Mouse (Mus musculus) forebrain, embryonic 11.5 days (tissue): ENCODE measurements around the gene AC161166.1. TPM values are rescaled to one million over a fixed set of nuclear protein-coding genes. Genes with fewer than 3 reads are reported as not detected.

Experiments used
- ATAC-seq: fragments of 200-750 bp; cut with Nextera tagmentation; replicated peaks from 2 replicates; pipeline ENCODE4 v1.8.0; 2017; ENCODE audit warnings: moderate TSS enrichment; ENCODE audit not compliant: low FRiP score
- DNase-seq: peaks from one replicate; pipeline ENCODE4 v3.0.0-alpha.2; 2017; ENCODE audit warnings: low spot score
- H3K27ac ChIP-seq: fragments of 300-500 bp; sonication (generic); 2 replicates; pipeline ENCODE4 v1.5.1; 2014; ENCODE audit warnings: low read depth, low read length
- H3K27me3 ChIP-seq: fragments of 300-500 bp; sonication (generic); 2 replicates; pipeline ENCODE4 v1.6.1; 2014; ENCODE audit warnings: mild to moderate bottlenecking, low read length, mixed read lengths; ENCODE audit not compliant: control insufficient read depth, insufficient read depth
- H3K36me3 ChIP-seq: fragments of 300-500 bp; sonication (generic); 2 replicates; pipeline ENCODE4 v1.6.1; 2014; ENCODE audit warnings: mild to moderate bottlenecking, low read length, moderate library complexity, mixed read lengths; ENCODE audit not compliant: control insufficient read depth, insufficient read depth
- H3K4me1 ChIP-seq: fragments of 300-500 bp; sonication (generic); replicated peaks from 2 replicates; pipeline ENCODE4 v1.6.1; 2014; ENCODE audit warnings: low read length, mixed read lengths; ENCODE audit not compliant: control insufficient read depth, insufficient read depth
- H3K4me2 ChIP-seq: fragments of 300-500 bp; sonication (generic); 2 replicates; pipeline ENCODE4 v1.6.1; 2014; ENCODE audit warnings: low read depth, mild to moderate bottlenecking, low read length, moderate library complexity, mixed read lengths; ENCODE audit not compliant: severe bottlenecking
- H3K4me3 ChIP-seq: fragments of 300-500 bp; sonication (generic); 2 replicates; pipeline ENCODE4 v1.5.1; 2014; ENCODE audit warnings: low read depth, low read length
- H3K9ac ChIP-seq: fragments of 300-500 bp; sonication (generic); 2 replicates; pipeline ENCODE4 v1.6.1; 2014; ENCODE audit warnings: low read length
- H3K9me3 ChIP-seq: fragments of 300-500 bp; sonication (generic); 2 replicates; pipeline ENCODE4 v1.6.1; 2016; ENCODE audit warnings: low read length, mixed read lengths; ENCODE audit not compliant: control insufficient read depth
- WGBS: fragments of 180-500 bp; shearing (Covaris S2); extraction: QIAGEN DNeasy Blood & Tissue Kit; methylation state at CpG from one replicate; pipeline ENCODE4 v1.1.7; 2014; 5-methylcytosine and 5-hydroxymethylcytosine counted together
- polyA plus RNA-seq: library from polyadenylated mRNA; unstranded; fragments of >200 nt; fragmentation: Nextera tagmentation; extraction: Ambion mirVana; gene quantifications from 2 replicates; pipeline ENCODE4 v1.2.1, GENCODE M21; 2014

AC161166.1 gene
- polyA plus RNA-seq, 1 experiment from 2014 or later, result 0.96 TPM

DNA sequence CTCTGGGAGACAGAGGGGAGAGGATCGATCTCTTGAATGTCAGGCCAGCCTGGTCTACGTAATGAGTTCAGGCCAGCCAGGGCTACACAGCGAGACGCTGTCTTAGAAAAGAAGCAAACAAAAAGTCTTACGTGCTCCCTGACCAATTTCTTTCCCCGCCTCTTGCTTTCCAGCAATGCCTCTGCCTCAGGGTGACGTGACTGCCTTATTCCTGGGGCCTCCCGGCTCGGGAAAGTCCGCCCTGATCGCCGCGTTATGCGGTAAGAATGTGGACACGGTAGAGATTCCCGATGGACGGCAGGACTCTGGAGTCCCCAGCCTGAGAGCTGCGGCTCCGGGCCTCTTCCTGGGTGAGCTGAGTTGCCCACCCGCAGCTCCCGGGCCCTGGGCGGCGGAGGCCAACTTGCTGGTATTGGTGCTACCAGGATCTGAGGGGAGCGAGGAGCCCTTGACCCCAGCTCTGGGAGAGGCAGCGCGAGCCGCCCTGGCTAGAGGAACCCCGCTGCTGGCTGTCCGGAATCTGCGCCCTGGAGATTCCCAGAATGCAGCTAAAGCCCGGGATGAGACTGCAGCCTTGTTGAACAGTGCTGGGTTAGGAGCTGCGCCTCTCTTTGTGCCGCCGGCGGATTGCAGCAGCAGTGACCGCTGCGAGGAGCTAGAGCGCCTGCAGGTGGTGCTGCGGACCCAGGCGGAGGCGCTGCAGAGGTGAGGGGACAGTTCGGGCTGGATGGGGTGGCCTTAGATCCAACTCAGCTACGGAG lies 19.1 kb upstream of the AC161166.1 start:
- Histone ChIP-seq H3K4me3 (peak overlapping the region; percentile 47), H3K4me1 (peaks cover 13% of the 10 kb centered on the region), H3K4me2 (peak overlapping the region; percentile 90), H3K36me3 (no peaks in the 10 kb centered on the region), H3K9me3 (no peaks in the 10 kb centered on the region), H3K27ac (peak overlapping the region; percentile 66), H3K27me3 (peaks cover 16% of the 10 kb centered on the region), H3K9ac (peak overlapping the region; percentile 91)
- ATAC-seq (peak; percentile 69), DNase-seq (peak; percentile 87)
- WGBS, result under 1% methylated on average over 43 of the region's 43 CpGs

- ATAC-seq, result peak; percentile 93
- H3K4me2 ChIP-seq, result peak within 1 kb of the TSS; percentile 90
- H3K4me1 ChIP-seq, result peaks cover 13% of the 10 kb centered on the region
- peaks cover 16% of the 10 kb centered on the region for H3K27me3 ChIP-seq
- no peaks in the 10 kb centered on the region for H3K9me3 ChIP-seq
- H3K9ac ChIP-seq, result peak within 1 kb of the TSS; percentile 91
- no peaks in the 10 kb centered on the region for H3K36me3 ChIP-seq
- peak within 1 kb of the TSS; percentile 66 for H3K27ac ChIP-seq
- WGBS, result under 1% methylated on average over 44 of the region's 44 CpGs
- DNase-seq, result peak; percentile 99
- peak within 1 kb of the TSS; percentile 47 for H3K4me3 ChIP-seq
Measured at GRCm38 (mm10) chr7:24530062-24530931, 18.0 kb upstream of the AC161166.1 start, which contains the start of gene Irgq. TSS of gene Irgq (plus strand) at chr7:24530689.

DNA sequence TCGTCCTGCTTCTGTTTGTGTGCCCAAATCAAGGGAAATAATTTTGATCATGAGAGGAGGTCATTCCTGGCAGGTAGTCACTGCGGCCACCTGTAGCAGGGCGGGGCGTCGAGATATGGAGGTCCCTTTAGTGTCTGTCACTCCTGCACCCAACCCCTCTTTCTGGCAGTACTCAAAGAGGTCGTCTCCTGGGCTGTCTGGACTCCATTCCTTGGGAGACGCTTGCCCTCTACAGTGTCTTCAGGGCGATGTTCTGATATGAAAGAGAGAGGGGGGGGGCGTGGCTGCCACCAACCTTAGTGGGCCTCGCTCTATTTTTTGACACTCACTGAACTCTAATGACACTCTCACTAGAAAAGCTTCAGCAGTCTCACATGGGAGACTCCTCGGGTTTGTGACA lies 17.3 kb upstream of the AC161166.1 start:
- no peak for DNase-seq
- Histone ChIP-seq H3K36me3 (no peaks in the 10 kb centered on the region), H3K27me3 (peaks cover 14% of the 10 kb centered on the region), H3K4me2 (peak overlapping the region; percentile 90), H3K9me3 (no peaks in the 10 kb centered on the region), H3K9ac (peak overlapping the region; percentile 91), H3K4me3 (peak overlapping the region; percentile 47), H3K4me1 (peaks cover 13% of the 10 kb centered on the region), H3K27ac (no peak overlapping the region)
- ATAC-seq, result no peak
- WGBS, result 67% methylated on average over 11 of the region's 11 CpGs

DNA sequence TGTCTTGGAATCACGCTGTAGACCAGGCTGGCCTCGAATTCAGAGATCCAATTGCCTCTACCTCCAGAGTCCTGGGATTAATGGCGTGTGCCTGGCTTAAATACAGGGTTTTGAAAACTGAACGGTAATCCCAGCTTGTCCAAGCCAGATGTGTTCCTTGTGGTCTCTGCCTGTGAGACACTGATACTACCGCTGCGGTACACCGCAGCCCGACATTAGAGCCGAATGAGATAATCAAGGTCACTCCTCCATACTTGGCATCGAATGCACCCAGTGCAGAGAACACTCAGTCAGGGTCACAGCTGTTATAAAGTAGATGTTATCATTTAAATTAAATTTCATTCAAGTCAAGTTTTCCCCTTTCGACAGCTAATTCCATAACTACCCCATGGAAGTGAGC lies 16.6 kb upstream of the AC161166.1 start:
- Histone ChIP-seq H3K27me3 (peaks cover 9% of the 10 kb centered on the region), H3K4me2 (no peak overlapping the region), H3K4me3 (no peak overlapping the region), H3K4me1 (peaks cover 11% of the 10 kb centered on the region), H3K9me3 (no peaks in the 10 kb centered on the region), H3K9ac (no peak overlapping the region), H3K27ac (no peak overlapping the region), H3K36me3 (no peaks in the 10 kb centered on the region)
- DNase-seq (no peak), ATAC-seq (no peak)
- WGBS, result 92% methylated on average over 11 of the region's 11 CpGs

DNA sequence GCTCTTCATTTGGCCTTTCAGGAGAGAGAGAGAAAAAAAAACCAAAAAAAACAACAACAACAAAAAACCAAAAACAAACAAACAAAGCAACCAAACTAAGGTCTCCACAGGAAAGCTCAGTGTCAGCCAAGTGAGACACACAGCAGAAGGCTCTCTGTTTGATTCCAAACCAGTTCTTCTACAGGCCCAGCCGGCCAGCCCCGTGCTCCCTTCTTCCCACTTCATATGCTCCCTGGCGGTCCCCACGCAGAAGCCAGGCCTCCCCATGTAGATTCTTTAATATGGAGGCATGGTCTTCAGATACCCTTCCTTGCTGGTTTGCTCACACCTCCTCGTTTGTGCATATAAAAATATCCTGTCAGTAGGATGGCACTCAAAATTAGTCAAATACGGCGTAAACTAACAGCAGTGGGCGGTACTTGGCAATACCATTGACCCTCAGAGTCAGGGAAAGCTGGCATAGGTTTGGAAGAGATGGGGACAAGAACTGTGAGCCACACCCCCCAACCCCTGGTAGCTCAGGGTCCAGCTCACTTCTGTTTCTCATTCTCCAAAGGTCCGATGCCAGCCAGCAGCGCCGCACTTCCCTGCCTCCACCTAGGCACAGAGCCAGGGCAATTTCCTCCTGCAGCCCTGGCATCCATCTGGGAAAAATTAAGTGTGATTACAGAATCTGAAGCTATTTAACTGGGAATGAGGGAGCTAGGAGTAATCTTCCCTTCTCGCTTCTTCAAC lies 13.6 kb upstream of the AC161166.1 start:
- Histone ChIP-seq H3K36me3 (no peaks in the 10 kb centered on the region), H3K27me3 (no peaks in the 10 kb centered on the region), H3K9ac (no peak overlapping the region), H3K27ac (no peak overlapping the region), H3K4me3 (no peak overlapping the region), H3K9me3 (no peaks in the 10 kb centered on the region), H3K4me1 (peaks cover 3% of the 10 kb centered on the region; the same call in 1 of the 2 replicates), H3K4me2 (no peak overlapping the region)
- ATAC-seq (no peak), DNase-seq (no peak)
- 90% methylated on average over 12 of the region's 12 CpGs for WGBS

DNA sequence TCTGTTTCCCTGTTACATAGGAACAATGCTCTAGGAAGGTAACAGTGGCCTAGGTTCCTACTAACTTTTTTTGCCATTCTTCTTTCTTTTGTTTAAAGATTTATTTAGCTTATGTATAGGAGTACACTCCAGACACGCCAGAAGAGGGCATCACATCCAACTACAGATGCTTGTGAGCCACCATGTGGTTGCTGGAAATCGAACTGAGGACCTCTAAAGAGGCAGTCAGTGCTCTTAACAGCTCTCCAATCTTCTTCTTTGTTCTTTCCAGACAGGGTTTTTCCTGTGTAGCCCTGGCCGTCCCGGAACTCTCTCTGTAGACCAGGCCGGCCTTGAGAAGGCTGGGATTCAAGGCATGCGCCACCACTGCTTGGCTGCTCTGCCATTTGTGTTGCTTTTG lies 12.7 kb upstream of the AC161166.1 start:
- Histone ChIP-seq H3K4me3 (no peak overlapping the region), H3K27ac (no peak overlapping the region), H3K4me2 (no peak overlapping the region), H3K9me3 (no peaks in the 10 kb centered on the region), H3K36me3 (no peaks in the 10 kb centered on the region), H3K4me1 (peaks cover 3% of the 10 kb centered on the region; the same call in 1 of the 2 replicates), H3K27me3 (no peaks in the 10 kb centered on the region), H3K9ac (no peak overlapping the region)
- DNase-seq, result no peak
- ATAC-seq, result no peak
- WGBS, result 81% methylated on average over 6 of the region's 6 CpGs

- H3K9ac ChIP-seq, result no peak overlapping the region
- no peaks in the 10 kb centered on the region for H3K36me3 ChIP-seq
- no peaks in the 10 kb centered on the region for H3K9me3 ChIP-seq
- no peak for ATAC-seq
- no peaks in the 10 kb centered on the region for H3K4me1 ChIP-seq
- H3K27me3 ChIP-seq, result no peaks in the 10 kb centered on the region
- no peak for DNase-seq
- H3K4me3 ChIP-seq, result no peak overlapping the region
- no peak overlapping the region for H3K27ac ChIP-seq
- 88% methylated on average over 6 of the region's 6 CpGs for WGBS
- H3K4me2 ChIP-seq, result no peak overlapping the region
Measured at GRCm38 (mm10) chr7:24523723-24524122, 11.5 kb upstream of the AC161166.1 start.

DNA sequence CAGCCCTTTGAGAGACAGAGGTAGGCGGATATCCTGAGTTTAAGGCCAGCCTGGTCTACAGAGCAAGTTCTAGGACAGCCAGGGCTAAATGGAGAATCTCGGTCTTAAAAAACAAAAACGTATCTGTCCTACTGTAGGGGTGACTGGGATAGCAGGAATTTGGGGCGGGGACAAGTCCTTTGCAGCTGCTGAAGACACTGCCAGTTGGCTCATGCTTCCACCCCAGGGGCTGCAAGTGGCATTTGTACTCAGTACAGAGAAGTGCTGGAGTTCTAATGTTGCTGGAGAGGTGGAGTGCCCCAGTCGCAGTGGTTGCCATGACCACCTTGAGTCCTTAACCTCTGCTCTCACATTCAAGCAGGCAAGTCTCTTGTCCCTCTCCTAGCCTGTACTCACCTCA lies 10.6 kb upstream of the AC161166.1 start:
- Histone ChIP-seq H3K27me3 (no peaks in the 10 kb centered on the region), H3K36me3 (no peaks in the 10 kb centered on the region), H3K4me3 (no peak overlapping the region), H3K4me2 (no peak overlapping the region), H3K9me3 (no peaks in the 10 kb centered on the region), H3K4me1 (no peaks in the 10 kb centered on the region), H3K27ac (no peak overlapping the region), H3K9ac (no peak overlapping the region)
- ATAC-seq (no peak), DNase-seq (no peak)
- 55% methylated on average over 5 of the region's 5 CpGs for WGBS
